Mouse (Mus musculus): ENCODE results near the gene Fmo1.

The Fmo1 gene

GRCm38 (mm10) chr1:162863579-162863978 lies 2.8 kb downstream of the Fmo1 start:
- no peak for DNase-seq (ENCODE audit: low read depth, low spot score)

DNA sequence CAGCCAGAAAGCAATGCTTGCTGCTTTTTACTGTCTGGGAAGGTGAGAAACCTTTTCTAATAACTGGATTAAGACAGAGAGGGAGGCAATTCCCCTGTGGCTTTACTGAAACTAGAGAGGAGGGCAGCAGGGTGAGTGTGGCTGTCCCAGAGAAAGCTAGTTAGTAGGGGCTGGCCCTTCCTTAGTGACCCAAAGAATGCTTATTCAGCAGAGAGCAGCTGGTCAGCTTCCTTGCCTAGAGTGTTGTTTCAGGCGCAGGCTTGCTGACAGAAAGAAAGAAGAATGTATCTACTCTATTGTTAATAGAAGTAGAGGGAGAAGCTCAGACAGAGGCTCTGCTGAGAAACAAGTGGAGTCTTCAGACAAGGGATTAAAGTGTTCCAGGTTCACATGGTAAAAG lies 4.1 kb downstream of the Fmo1 start:
- DNase-seq (ENCODE audit: low read depth, low spot score), result no peak

GRCm38 (mm10) chr1:162859996-162860605 lies 6.3 kb downstream of the Fmo1 start:
- DNase-seq (ENCODE audit: low read depth, low spot score), result no peak

DNA sequence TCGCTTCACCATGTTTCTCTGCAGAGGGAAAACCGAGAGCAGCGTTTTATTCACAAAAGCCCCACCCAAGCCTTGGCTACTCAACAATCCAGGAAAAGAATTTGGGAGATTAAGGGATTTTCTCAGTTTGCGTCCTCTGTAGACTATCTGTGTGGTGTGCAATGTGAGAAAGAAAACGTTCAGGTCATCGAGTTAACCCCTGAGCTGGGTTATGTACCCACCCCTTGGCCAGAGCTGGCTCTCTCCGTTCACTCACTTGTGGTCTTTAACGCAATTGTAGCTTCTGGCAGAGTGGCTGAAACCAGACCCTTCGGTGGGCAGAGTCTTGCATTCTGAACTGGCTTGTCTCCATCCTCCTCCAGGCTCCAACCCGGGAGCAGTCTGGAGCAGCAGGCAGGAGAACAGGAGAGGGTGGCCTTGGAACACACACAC lies 6.8 kb downstream of the Fmo1 start:
- DNase-seq (ENCODE audit: low read depth, low spot score), result no peak

DNA sequence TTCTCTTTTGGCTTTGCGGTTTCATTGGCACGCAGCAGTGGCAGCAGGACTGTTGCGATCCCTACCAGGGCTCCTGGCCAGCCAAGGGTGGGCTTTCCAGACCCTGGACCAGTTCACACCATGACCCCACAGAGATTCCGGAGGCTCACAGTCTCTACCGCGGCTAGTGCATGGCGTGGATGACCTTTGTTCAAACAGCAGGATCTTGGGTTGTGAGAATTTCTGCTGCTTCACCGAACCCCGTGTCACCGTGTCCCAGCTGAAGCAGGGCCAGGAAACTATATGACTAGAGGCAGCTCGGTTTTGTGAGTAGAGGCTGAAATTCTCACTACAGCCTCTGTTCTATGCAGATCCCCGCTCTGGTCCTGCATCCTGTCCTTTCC lies 7.7 kb downstream of the Fmo1 start:
- DNase-seq (ENCODE audit: low read depth, low spot score), result no peak

GRCm38 (mm10) chr1:162857766-162858747 lies 8.4 kb downstream of the Fmo1 start:
- no peak for DNase-seq (ENCODE audit: low read depth, low spot score)

- no peak for DNase-seq (ENCODE audit: low read depth, low spot score)
These were observed 12.5 kb downstream of the Fmo1 start for GRCm38 (mm10) chr1:162853812-162854482.

DNA sequence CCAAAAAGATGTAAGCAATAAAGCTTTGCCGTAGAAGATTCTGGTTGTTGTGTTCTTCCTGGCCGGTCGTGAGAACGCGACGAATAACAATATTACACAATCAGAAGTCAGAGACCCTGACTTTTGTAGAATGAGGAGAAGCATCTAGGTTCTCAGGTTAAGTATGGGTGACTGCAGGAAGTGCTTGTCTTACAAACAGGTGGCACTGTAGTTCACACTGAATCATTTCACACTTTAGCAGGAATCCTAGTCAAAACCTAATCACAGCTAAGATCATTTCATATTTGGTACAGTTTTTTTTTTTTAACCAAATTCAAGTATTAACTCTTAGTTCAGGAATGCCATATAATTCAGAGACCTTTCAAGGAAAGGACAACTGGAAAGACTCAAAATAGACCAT lies 18.9 kb downstream of the Fmo1 start:
- DNase-seq (ENCODE audit: low read depth, low spot score), result no peak

- DNase-seq (ENCODE audit: low read depth, low spot score), result no peak
These were observed 26.2 kb downstream of the Fmo1 start for GRCm38 (mm10) chr1:162840211-162840610.

DNA sequence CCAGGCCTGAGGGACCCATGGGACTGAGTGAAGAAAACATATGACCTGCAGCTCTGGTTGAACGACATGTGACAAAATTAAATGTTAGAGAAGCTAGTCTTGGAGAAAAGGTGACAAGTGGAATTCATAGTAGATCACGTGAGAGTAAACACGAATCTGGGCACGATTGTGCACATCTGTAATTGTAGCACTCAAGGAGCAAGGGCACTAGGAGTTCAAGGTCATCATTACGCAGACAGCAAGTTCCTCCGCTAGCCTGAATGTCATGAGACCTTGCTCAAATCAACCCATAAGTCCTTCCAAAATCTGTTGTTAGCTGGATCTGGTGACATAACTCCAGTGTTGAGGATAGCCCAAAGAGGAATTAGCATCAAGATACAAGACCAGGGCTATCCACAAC lies 27.4 kb downstream of the Fmo1 start:
- DNase-seq (ENCODE audit: low read depth, low spot score), result no peak

DNA sequence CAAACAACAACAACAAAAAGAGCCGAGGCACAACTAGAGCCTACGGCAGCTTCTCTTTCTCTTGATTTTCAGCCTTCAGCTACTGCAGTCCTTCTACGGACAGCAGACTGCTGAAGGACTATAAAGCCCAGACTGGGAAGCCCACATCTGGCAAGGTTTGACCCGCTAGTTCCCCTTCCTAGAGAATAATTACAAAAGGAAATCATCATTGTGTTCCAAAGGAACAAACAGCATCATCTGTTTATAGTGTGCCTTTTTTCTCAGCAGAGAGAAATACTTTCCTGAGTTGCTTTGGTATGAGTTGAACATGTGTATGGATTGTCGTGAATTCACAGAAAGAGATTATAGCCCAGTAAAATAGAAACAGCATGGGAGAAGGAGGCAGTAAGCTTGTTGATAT lies 32.1 kb downstream of the Fmo1 start:
- no peak for DNase-seq (ENCODE audit: low read depth, low spot score)

DNA sequence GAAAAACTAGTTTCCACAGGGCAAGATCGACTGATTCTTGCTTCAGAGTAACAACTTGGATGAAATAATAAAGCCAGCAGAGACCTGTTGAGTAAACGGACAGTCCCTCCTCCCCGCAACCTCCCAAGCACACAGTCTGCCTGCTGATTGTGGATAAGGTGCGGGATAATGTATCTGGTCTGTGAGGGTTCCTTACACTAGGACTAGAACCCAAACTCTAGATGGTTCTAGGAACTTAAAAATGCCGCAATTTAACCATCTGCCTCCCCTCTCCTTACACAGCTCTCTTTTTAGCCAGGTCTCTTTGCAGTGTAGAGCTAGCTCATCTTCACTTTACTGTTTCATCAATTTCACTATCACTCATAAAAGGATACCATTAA lies 33.8 kb downstream of the Fmo1 start:
- DNase-seq (ENCODE audit: low read depth, low spot score), result no peak

- DNase-seq (ENCODE audit: low read depth, low spot score), result no peak
These were observed 34.4 kb downstream of the Fmo1 start for GRCm38 (mm10) chr1:162831838-162832573.

DNA sequence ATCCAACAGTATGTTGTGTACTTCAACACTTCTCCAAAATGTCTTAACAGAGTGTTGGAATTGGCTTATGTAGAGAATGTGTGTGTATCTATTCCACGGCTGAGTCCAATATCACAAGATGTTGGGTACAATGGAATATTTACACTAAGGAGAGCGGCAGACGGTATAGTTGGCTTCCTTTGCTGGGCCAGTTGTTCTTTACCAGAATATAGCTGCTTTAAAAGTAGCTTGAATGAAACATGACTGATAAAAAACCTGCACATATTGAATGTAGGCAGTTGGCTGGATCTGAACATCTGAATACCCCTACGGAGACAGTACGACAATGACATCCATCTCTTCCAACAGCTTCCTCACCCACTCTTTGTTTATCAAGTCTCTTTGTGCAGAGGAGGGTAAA lies 47.1 kb downstream of the Fmo1 start:
- no peak for DNase-seq (ENCODE audit: low read depth, low spot score)

- no peak for DNase-seq (ENCODE audit: low read depth, low spot score)
These were observed 50.9 kb downstream of the Fmo1 start for GRCm38 (mm10) chr1:162815381-162816127.

GRCm38 (mm10) chr1:162814932-162815331 lies 51.5 kb downstream of the Fmo1 start:
- no peak for DNase-seq (ENCODE audit: low read depth, low spot score)

DNA sequence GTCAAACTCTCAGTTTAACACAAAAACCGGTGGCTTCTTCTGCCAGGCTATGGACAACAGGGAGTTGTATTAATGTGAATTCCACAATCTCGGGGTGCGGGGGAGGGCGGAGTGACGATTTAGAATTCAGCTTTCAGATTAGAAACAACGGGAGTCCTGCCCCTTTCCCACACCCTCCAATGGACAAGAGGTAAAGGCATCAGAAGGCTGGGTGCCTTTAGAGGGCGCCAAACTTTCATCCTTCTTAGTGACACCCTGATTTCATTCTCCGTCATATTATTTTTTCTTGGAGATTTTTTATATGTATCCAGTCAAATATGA lies 52.6 kb downstream of the Fmo1 start, which contains the start of gene Fmo4:
Gene Fmo4 (minus strand): TSS at position 137 of the 321 bp plus-strand sequence.
- DNase-seq (ENCODE audit: low read depth, low spot score), result no peak

- no peak for DNase-seq (ENCODE audit: low read depth, low spot score)
These were observed 53.1 kb downstream of the Fmo1 start for GRCm38 (mm10) chr1:162813143-162813835.

- no peak for DNase-seq (ENCODE audit: low read depth, low spot score)
These were observed 57.9 kb downstream of the Fmo1 start for GRCm38 (mm10) chr1:162808541-162808940.

- DNase-seq (ENCODE audit: low read depth, low spot score), result no peak
These were observed 59.0 kb downstream of the Fmo1 start for GRCm38 (mm10) chr1:162807441-162807840.

Measured in CD4-positive helper T cell, adult 2 months (primary cell).